Mouse (Mus musculus): ENCODE measurements around the gene Tomm40.

Gene Tomm40

DNA sequence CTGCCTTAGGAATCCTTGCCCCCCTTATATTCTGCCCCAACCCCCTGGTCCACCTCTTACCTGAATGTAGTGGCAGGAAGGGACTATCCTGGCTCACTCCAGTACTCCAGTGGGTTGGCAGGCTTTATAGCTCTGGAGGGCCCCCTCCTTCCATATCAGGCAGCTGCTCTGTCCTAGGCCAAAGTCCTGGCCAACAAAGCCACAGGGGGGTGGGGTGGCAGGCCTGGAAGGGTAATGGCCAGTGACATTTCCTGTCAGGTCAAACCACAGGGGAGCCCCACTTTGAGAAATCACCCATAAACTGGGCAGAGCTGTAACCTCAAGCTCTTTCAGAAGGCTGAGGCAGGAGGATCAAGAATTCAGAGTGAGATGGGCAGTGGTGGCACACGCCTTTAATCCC lies 38.6 kb downstream of the Tomm40 start:
- in situ Hi-C loops (cut with MboI; ENCODE audit: low pct_unique_long_range_greater_than_20kb in 1 of 2, low sequenced_read_pairs in 2 of 2, unreplicated experiment in 1 of 2): no loop called here

DNA sequence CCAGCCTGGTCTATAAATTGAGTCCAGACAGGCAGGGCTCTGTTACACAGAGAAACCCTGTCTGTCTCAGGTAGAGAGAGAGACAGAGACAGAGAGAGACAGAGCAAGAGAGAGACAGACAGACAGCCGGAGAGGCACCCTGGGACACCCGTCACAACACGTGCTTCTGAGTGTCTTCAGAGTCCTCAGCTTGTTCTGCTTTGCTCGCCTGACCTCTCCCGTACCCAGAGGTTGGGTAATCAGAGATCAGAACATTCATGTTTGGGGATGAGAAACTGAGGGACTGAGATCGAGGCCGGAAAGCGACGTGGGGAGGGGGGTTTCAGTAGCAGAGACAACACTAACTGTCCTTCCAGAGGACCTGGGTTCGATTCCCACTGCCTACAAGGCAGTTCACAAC lies 39.4 kb downstream of the Tomm40 start:
- in situ Hi-C loops (cut with MboI; ENCODE audit: low pct_unique_long_range_greater_than_20kb in 1 of 2, low sequenced_read_pairs in 2 of 2, unreplicated experiment in 1 of 2): no loop called here

DNA sequence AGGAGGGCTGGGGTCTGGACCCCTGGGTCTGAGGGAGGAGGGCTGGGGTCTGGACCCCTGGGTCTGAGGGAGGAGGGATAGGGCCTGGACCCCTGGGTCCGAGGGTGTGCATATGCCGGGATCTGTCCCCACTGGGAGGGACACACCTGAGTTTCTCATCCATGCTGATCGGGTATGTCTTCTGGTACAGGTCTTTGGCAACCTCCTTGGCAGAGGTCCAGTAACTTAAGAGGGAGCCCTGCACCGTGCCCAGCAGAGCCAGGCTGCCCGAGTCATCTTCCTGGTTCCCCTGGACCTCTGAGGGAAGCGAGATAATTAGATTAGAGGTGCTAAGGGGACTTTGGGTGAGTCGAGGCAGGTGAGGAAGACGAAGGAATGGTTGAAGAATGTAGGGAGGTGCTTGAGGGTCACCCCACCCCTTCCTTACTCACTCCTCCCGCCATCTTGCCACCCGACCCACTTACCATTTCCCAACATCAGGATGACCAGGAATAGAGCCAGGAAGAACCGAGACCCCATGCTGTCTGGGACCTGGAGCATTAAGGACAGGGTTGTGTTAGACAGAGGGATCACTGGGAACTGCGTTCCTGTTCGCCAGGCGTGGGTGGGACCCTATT lies 42.0 kb downstream of the Tomm40 start:
- in situ Hi-C loops (cut with MboI; ENCODE audit: low pct_unique_long_range_greater_than_20kb in 1 of 2, low sequenced_read_pairs in 2 of 2, unreplicated experiment in 1 of 2): no loop called here

DNA sequence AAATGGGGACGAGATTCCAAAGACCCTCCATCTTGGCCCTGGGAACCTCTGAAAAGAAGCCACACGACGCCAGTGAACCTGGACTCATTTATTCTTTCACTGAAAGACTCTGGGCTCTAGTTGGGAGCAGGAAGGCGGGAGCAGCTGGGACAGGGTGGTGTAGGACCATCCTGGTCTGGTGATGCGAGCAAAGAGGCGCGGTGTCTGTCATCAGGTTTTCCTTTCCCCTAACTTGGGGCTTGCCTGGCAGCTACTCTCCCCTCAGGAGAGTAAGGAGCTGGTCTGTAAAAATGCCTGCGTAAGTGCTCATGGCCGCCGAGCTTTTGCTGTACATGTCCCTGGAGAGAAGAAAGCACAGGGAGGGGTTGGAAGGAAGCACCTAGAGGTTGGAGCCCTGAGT lies 43.7 kb downstream of the Tomm40 start:
- in situ Hi-C loops (cut with MboI; ENCODE audit: low pct_unique_long_range_greater_than_20kb in 1 of 2, low sequenced_read_pairs in 2 of 2, unreplicated experiment in 1 of 2): no loop called here

GRCm38 (mm10) chr7:19668947-19669721 lies 46.1 kb downstream of the Tomm40 start:
- in situ Hi-C loops (cut with MboI; ENCODE audit: low pct_unique_long_range_greater_than_20kb in 1 of 2, low sequenced_read_pairs in 2 of 2, unreplicated experiment in 1 of 2): loop anchor here (5.0 kb wide), 1 partner anchor 43 kb away; no protein-coding TSS in a partner anchor

- in situ Hi-C loops (cut with MboI; ENCODE audit: low pct_unique_long_range_greater_than_20kb in 1 of 2, low sequenced_read_pairs in 2 of 2, unreplicated experiment in 1 of 2): loop anchor here (5.0 kb wide), 1 partner anchor 45 kb away; no protein-coding TSS in a partner anchor
Observed at GRCm38 (mm10) chr7:19667434-19667833, 47.8 kb downstream of the Tomm40 start.

GRCm38 (mm10) chr7:19666750-19667149 lies 48.5 kb downstream of the Tomm40 start:
- in situ Hi-C loops (cut with MboI; ENCODE audit: low pct_unique_long_range_greater_than_20kb in 1 of 2, low sequenced_read_pairs in 2 of 2, unreplicated experiment in 1 of 2): loop anchor here (5.0 kb wide), 1 partner anchor 46 kb away; no protein-coding TSS in a partner anchor

DNA sequence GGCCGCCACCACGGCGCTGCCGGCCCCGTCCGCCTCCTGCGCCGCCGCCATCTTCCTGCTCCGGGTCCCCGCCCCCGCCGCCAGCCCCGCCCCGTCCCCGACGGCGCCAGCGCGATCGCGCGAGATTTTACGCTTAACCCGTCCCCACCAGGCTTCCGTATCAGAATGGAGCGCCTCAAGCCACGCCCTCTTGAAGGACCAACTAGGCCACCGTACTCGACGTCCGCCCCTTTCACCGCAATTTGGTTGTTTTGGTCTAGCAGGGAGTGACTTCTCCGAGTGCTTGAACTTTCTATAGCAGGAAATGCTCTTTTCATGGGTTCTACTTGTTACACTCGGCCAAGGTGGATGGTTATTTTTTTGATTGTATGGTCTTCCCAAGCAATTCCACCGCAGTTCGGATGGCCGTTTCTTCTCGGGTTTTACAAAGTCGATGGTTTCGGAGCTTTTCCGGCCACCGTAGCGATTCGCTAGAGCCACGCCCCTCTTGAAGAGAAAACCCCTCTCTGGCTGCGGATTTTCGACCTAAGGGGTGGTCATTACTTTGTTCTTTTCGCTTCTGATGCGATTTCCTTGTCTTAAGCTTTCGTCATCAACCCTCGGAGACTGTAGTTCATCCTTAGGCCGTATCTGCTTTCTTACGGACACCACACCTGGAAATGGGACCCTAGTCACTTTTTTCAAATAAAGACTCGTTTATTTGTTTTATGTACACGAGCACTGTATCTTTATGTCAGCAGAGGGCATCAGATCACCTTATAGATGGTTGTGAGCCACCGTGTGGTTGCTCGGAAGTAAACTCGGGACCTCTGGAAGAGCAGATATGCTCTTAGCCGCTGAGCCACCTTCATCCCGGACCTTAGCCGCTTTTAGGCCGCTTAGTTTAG lies 50.0 kb downstream of the Tomm40 start, which contains the start of gene Clptm1:
Gene Clptm1, minus strand, starts transcription at position 79 of the 887 bp plus-strand sequence.
- in situ Hi-C loops (cut with MboI; ENCODE audit: low pct_unique_long_range_greater_than_20kb in 1 of 2, low sequenced_read_pairs in 2 of 2, unreplicated experiment in 1 of 2): loop anchor here (5.0 kb wide), 1 partner anchor 47 kb away; no protein-coding TSS in a partner anchor

DNA sequence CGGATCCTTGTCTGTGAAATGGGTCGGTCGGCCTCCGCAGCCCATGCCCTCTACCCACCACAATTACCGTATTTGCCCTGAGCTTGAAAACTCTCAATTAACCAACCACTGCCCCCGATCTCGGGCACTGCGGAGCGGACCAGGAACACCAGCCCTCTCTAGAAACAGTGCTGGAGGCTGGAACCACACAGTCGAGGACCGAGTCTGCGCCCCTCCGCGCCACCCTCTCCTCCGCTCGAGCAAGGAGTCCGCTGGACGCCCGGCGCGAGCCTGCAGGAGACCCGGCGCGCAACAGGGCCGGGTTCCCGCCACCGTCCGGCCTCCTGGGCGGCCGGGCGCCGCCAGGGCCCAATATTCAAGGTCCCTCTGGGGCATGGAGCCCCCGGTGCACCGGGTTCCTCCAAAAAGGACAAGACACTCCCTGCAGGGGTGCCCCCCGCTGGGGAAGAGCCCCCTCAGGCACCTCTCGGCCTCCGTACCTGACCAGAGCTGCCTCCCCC lies 50.7 kb downstream of the Tomm40 start:
- in situ Hi-C loops (cut with MboI; ENCODE audit: low pct_unique_long_range_greater_than_20kb in 1 of 2, low sequenced_read_pairs in 2 of 2, unreplicated experiment in 1 of 2): no loop called here

- in situ Hi-C loops (cut with MboI; ENCODE audit: low pct_unique_long_range_greater_than_20kb in 1 of 2, low sequenced_read_pairs in 2 of 2, unreplicated experiment in 1 of 2): no loop called here
Observed at GRCm38 (mm10) chr7:19663940-19664339, 51.3 kb downstream of the Tomm40 start.

GRCm38 (mm10) chr7:19652614-19653013 lies 62.6 kb downstream of the Tomm40 start:
- in situ Hi-C loops (cut with MboI; ENCODE audit: low pct_unique_long_range_greater_than_20kb in 1 of 2, low sequenced_read_pairs in 2 of 2, unreplicated experiment in 1 of 2): no loop called here

Data from mouse embryonic stem cell (cell line).